Mouse (Mus musculus) gastrocnemius, postnatal 14 days (tissue): ENCODE data around the gene Kcnip1. TPM values are rescaled to one million over a fixed set of nuclear protein-coding genes. Genes with fewer than 3 reads are reported as not detected.

Experiments used
- DNase-seq: peaks from one replicate; pipeline ENCODE4 v3.0.0; 2021; ENCODE audit warnings: mixed read lengths
- intact Hi-C: fragments of 180-260 bp; cut with DNase I; formaldehyde crosslinking; loops from one replicate; pipeline ENCODE4 v1.15.1; 2025; ENCODE audit warnings: low total_unique reads
- total RNA-seq, 2 experiments: library from RNA; stranded (reverse); gene quantifications; 2 replicates each; pipeline ENCODE4 v1.2.3; 2021

Gene Kcnip1
- total RNA-seq, 2 experiments from 2014 or later = 0.20 TPM; not detected in 1

DNA sequence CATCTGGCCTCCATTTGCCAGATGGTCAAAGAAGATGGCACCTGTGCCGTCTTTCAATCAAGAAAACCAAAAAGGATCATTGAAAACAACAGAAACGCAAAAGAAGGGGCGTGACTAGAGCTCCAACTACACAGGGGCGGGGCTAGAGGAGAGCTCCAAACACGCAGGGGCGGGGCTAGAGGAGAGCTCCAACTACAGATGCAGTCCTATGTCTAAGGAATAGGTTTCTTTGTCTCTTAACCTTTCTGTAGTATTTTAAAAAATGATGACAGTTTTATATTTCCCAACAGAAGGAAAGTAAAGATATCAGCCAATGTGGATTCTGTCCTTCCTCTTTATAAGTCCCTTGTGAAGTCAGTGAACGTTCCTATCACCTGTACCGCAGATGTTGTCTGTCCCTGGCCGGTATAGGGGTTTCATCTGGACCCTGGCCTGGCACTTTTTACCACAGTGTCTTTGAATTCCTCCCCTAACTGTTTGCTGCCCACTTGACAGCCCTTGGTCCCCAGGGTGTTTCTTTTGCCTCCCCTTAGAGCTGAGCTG lies 48.1 kb downstream of the Kcnip1 start:
- intact Hi-C loops = no loop called here
- DNase-seq = no peak

DNA sequence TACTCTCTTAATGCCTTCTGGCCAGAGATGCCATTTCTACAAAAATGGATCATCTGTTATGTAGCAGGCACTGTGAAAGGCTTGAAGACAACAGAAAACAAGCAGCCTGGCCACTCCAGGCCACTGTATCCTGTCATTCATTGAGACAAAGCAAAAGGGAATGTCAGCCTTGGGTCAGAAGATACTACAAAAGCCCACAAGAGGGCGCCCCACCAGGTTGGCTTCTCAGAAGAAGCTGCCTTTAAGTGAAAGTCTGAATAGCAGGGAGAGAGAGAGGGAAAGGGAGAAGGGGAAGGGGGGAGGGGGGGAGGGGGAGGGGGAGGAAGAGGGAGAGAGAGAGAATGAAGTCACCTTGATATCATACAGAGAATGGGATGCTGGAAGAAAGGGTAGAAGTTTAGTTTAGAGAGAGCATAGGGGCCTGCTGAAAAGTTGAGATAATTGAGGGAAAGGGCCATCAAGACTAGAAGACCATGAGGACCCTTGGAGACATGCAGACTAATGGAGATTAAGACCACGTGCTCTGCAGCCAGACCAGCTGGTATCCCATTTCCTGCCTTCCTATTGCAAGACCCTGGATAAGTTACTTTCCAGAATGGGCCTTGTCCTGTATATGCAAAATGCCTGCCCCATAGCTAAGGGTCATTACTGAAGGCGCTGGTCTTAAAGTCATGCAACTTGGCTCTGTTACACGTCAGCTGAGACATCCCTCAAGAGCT lies 48.7 kb downstream of the Kcnip1 start:
- intact Hi-C loops = no loop called here
- DNase-seq = no peak

DNA sequence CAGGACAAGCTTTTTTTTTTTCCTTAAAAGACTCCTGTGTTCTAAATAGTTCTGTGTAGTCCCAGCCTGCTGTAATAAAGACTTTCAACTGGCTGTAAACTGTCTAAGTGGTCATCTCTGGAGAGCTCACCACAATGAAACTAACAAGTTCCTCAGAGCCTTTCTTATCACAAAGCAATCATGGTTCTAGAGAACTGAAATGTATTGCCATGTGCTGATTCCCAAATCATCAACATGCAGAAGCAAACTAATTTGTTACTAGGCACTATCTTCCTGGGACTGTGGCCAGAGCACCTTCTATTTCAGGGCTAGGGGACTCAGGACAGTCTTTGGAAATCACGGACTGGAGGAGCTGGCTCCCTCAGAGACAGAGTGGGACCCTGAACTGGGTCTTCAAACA lies 49.4 kb downstream of the Kcnip1 start:
- intact Hi-C loops = no loop called here
- DNase-seq = no peak

DNA sequence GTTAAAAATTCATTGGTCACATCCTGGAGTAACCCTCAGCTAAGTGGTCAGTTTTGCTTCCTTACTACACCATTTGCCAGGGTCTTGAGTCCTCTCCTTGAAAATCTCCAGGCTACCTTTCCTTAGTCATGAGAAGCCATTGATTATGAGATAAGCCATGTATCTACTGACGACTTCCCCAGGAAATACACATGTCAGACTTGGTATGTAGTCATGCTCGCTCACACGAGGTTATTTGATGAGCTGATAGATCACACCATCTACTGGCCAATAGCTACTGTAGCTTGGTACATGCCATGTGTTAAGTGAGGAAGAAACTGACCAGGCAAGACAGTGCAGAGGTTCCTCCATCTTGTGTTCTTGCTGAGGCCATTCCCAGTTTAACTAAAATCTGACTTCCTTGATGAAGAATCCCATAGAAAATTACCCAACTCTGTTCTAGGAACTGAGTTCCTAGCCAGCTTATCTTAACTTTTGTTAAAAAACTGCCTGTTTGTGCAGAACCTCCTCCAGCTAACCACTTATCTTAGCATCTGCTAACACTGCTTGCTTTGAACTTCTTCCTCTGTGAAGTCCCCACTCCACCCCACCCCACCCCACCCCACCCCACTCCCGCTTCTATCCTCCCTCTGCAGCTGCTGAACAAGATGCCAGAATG lies 53.4 kb downstream of the Kcnip1 start:
- intact Hi-C loops = no loop called here
- no peak for DNase-seq

DNA sequence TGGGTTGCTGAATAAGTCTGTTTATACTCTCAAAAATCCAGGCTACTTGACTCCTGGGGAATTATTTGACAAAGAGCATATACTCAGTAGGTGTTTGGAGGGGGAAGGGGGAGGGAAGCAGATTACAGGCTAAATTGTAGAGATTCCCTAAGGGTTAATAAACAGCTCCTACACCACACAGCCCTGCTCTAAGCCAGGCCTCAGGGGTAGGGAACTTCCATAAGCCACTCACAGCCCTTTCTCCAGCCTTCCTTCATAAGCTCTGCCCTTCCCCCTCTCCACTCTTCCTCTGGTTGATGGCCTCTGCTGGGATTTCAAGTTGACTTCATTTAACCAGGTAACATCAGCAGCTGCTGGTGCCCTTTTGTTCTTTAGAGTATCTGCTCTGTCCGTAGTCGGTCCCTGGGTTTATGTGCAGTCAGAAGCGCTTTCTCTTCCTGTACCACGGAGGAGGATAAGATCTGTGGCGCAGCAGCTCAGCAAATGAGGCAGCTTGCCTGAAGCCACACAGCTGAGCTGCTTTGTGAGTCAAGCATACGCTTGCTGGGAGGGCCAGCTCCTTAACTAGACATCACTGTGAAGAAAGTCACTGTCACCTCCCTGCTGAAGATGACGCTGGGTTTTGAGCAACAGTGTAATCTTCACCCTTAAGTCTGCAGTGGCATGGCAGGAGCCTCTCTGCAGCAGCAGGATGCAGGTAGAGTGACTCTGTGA lies 54.2 kb downstream of the Kcnip1 start:
- DNase-seq = no peak
- intact Hi-C loops = no loop called here

DNA sequence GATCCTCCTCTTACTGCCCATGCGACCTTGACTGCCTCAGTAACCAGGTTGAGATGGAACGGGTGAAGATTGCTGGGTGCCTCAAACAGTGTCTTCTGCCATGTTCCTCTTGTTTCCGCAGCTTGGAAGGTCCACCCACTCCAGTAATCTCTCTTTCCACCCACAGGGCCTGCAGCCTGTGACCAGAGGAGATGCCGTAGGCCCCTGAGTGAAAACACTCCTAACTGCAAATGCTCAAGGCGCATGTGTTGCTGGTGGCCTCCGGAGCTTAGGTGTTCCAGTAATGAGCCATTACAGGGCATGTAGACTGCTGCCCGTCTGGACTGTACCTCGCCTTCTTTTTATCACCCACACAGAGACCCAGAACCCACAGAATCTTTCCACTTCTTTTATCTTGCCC lies 55.3 kb downstream of the Kcnip1 start:
- DNase-seq = no peak
- intact Hi-C loops = no loop called here

DNA sequence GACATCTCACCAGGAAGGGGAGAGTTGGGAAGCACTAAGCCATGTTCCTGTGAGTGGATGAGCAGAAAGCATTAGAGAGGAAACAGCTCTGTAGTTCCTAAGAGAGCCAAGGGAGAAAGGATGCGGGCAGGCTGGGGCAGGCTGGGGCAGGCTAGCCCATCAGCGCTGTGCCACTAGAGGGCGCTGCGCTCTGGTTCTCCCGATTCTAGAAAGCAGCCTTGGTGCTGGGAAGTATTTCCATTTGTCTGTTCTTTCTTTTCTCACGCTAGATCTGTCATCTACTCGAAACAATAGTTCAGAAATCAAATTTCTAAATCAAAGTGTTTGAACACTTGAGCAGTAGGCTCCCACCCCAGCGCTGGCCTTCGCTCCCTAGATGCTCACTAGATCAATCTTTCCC lies 58.7 kb downstream of the Kcnip1 start:
- no peak for DNase-seq
- intact Hi-C loops = no loop called here

DNA sequence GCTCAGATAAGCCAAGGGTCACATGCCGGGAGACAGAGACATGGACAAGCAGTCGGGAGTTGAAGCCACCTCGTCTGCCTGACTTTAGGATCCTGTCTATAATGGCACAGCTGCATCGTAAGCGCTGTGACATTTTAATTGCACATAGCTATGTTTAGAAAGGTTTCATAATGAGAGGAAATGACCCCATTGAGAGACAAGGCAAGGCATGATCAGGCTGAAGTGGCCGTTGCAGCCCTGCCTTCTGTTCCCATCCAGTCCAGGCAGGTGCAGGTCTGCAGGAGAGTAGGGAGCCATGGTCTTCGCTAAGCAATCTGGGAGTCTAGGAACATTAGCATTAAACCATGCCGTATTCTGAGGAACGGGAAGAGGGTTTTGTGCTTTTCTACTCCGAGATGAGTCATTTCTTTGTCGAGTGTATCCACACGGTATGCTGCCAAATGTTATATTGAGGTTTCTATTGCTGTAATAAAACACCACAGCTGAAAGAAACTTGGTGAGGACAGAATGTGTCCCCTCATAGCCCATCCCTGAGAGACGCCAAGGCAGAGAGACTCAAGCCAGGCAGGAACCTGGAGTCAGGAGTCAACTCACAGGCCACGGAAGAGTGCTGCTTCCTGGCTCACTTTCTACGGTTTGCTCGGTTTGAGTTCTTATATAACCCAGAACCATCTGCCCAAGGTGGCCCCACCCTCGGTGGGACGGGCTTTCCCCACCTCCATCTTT lies 60.4 kb downstream of the Kcnip1 start:
- intact Hi-C loops = no loop called here
- no peak for DNase-seq

DNA sequence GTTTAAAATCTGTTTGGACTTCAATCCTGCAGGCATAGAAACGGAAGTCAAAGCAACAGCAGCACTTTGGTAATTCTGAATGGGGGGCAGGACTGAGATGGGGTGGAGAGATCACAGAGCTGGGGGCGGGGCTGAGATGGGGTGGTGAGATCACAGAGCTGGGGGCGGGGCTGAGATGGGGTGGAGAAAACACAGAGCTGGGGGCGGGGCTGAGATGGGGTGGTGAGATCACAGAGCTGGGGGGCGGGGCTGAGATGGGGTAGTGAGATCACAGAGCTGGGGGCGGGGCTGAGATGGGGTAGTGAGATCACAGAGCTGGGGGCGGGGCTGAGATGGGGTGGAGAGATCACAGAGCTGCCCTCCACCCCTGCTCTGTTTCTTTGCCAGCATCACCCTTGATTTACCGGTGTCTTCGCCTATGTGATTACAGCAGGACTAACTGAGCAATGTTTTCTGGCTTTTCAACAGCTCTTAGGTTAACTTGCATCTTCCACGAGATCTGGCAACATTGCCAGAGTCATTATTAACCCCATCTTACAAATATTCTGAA lies 61.0 kb downstream of the Kcnip1 start:
- intact Hi-C loops = no loop called here
- DNase-seq = peak; percentile 37

DNA sequence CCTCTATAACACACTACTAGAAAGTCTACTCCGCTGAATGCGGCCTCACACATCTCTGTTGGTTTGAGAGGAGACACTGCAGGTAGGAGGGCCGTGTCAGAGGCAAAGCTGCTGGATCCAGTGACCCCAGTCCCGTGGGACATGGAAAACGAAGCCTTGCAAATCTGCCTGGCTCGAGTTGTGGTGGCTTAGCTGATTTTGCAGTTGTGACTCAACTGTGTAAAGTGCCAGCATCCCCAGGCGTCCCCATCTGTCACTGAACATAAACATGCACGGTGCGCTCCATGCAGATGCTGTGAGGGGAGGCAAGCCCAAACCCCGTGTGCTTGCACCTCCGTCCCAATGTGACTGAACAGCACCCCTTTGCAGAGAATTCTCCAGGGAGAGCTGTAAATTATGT lies 63.5 kb downstream of the Kcnip1 start:
- intact Hi-C loops = no loop called here

DNA sequence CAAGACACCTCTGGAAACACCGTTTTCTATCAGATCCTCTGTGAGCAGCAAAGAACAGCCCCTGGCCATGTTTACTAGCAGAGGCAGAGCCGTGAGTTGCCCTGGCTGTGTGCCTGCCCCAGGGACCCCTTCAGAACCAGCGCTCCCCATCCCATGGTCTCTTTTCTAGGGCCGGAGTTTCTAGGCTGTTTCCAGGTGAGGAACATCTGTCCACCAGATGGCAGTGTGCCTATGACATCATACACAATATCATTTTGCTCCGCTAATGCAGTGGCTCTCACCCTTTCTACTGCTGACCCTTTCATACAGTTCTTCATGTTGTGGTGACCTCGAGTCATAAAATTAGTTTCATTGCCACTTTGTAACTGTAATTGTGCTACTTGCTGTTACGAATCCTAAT lies 64.3 kb downstream of the Kcnip1 start:
- no peak for DNase-seq

More for the DNA sequence above, 63.5 kb downstream of the Kcnip1 start:
- no peak for DNase-seq

DNA sequence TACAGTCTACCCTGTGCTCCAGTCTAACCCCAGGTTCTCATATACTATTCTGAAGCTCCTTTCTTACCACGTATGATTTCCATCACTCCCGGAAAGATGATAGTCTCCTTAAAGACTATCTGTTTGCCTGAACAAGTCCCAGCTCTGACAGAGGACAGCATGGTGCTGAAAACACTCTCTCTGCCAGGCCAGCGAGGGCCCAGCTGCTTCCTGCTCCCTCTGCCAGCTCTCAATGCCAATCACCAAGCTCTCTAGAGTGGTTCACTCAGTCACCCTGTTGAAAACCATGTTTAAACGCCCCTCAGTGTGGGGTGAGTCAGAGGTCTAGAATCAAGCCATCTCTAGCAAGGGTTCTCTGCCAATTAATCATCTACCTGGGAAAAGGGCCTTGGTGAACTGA lies 65.1 kb downstream of the Kcnip1 start:
- intact Hi-C loops = no loop called here
- DNase-seq = no peak

More for the DNA sequence above, 64.3 kb downstream of the Kcnip1 start:
- intact Hi-C loops = no loop called here

DNA sequence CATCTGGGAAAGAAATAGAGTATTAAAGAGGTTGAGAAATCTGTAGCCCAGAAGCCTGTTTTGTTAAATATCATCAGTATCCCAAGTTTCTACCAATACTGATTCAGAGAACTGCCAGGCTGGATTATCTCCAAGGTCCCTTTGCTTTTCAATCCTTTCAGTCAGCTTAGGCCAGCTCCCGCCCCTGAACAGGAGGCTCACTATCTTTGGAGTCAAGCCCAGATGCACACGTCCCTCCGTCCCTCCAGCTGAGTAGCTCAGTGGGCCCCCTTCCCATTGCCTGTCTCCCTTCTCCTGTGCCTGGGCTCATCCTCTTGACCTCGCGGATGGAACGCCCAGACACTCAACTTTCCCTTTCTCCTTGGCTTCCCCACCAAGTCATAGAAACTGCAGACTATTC lies 65.6 kb downstream of the Kcnip1 start:
- DNase-seq = no peak
- intact Hi-C loops = no loop called here

DNA sequence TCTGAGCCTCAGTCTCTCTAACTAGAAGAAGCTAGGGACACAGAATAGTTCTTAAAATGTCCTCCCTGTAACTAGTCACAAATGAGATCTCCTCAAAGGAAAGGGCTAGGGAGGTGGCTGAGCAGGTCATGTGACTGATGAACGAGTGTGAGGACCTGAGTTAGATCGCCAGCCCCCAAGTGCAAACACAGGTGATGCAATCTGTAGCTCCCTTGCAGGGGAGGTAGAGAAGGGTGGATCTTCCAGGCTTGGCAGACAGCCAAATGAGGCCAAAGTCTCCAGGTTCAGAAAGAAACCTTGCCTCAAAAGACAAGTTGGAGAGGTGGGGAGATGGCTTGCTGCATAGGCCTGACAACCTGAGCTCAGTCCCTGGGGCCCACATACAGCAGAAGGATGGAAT lies 66.4 kb downstream of the Kcnip1 start:
- intact Hi-C loops = no loop called here
- no peak for DNase-seq

DNA sequence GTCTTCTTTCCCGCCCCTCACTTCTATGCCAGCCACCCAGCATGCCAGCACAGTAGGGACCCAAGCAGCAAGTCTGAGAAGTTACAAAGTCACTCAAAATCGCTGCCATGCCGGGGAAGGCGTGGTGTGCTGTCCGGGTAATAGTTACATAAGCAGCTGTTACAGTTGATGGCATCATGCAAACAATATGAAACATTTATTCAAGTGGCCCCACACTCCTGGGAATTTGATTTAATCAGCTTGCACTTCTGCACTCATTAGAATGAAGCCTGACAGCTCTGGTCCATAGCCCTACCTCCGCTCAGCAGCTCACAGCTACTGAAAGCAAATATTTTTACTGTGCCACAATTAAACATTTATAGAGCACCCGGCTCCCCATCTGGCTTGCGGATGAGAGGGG lies 67.2 kb downstream of the Kcnip1 start:
- intact Hi-C loops = no loop called here
- no peak for DNase-seq

DNA sequence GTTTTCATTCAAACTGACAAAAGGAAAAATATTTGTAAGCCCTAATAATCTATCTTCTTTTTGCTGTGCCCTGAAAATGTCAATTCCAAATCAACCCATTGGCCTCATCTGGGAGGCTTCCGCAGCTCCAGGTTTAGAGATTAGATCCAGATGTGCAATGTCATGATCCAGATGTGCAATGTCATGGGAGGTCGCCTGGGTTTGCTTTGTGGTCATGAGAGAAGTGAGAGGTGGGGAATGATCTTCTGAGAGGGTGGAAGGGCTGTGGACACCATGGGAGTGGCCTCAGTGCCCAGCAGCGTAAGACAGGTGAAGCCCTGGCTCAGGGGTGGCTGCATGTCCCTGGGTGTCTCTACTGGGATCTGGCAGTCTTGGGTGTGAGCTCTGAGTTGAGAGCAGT lies 69.9 kb downstream of the Kcnip1 start:
- DNase-seq = no peak
- intact Hi-C loops = no loop called here

DNA sequence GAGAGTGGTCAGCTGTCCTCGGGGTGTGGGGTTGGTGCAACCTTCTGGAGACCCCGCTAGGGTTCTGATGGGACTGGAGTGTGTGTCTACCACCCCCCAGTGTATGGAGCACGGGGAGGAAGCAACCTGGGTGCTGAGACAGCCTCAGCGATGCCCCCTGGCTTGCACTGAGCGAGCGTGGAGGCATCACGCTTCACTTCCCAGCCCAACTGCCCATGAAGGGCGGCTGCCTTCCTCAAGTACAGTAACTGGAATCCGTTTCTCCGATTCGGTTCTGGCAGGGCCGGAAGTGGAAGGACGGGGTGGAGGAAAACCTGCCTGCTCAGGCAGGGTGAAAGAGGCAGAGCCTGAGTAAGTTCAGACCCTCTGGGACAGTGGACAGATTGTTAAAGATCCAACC lies 71.5 kb downstream of the Kcnip1 start:
- DNase-seq = no peak
- intact Hi-C loops = no loop called here

DNA sequence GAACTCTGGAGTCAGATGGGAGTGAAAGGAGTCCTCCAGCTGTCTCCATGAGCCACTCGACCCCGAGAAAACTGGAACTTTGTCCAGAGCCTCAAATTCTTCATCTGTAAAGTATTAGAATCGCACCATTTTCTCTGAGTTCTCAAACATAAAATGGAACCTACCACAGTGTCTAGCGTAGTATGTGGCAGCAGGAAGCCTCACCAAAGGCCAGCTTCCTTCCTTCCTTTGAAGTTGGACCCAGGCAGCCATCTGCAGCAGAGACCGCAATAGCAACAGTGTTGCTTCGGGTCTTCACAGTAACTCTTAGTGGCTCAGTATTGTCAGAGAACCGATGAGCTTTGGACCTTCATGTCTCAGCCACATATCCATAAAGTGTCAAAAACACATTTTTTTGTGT lies 73.1 kb downstream of the Kcnip1 start:
- intact Hi-C loops = loop anchor here (5.0 kb wide), 1 partner anchor 188 kb away; no protein-coding TSS in a partner anchor
- no peak for DNase-seq

DNA sequence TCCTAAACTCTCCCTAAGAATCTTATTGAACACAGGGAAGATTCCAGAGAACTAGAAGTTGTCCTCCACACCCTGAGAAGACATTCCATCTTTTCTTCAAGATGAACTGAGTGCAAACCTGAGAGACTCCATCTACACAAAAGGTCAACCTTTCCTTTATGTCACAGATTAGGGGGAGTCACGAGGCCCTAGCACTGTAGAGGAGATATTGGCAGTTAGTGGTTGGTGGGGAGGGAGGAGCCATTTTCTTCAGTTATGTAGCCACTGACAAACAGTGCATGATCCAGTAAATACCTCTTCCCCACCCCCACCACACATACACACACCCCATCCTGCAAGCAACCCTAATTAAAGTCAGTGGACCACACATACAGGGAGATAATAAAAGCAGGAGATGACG lies 74.5 kb downstream of the Kcnip1 start:
- intact Hi-C loops = loop anchor here (5.0 kb wide), 1 partner anchor 186 kb away; no protein-coding TSS in a partner anchor
- no peak for DNase-seq
